Mouse (Mus musculus) left cerebral cortex, adult 11 months (tissue): ENCODE results near the gene Armc5.

Experiments used
- DNase-seq: peaks from one replicate; pipeline ENCODE4 v3.0.0; 2022; ENCODE audit warnings: low spot score

The Armc5 gene

DNA sequence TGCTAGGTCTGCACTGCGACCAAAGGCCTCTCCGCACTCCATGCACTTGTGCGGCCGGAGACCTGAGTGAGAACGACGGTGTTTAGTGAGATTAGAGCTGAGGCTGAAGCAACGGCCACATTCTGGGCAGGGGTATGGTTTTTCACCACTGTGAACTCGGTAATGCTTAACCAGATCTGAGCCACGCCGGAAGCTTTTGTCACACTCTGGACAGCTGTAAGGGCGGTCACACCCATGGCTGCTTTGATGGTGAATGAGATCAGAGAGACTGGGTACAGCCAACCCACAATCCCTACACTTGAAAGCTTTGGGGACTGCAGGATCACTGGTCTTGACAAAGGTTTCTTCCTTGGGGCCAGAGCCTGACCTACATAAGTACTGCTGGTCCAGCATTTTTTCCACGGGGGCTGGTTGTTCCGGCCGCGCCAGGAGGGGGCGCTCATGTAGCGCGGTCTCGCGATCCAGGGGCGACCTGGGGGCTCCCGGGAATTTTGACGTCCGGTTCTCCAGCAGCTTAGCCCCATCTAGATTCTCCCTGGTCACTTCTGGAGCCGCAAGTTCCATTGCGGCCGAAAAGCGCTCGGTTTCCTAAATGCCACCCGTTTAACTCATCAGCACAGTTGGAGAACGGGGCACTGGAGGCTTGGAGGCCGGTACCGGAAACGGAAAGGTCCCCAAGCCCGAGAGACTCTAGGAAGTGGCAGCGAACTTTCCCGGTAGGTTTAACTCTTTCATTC lies at the start of gene Armc5:
Gene Armc5 (plus strand): TSS at position 487 of the 737 bp plus-strand sequence.
- peak; percentile 71 for DNase-seq

DNA sequence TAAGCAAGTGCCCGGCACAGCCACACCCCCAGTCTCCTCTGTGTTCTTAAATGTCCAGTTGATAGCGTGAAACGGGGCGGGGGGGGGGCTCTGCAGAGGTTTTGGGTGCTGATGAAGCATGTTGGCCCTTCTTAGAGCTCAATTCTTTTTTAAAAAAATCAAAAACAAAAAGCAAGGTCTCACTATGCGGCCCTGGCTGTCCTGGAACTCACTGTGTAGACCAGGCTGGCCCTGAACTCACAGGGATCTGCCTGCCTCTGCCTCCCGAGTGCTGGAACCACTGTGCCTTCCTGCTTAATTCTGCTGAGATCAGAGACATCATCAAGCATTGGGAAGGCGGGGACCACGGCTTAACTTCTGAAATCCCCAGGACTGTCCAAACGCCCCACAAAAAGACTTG lies 35.5 kb upstream of the Armc5 start:
- DNase-seq, result no peak

DNA sequence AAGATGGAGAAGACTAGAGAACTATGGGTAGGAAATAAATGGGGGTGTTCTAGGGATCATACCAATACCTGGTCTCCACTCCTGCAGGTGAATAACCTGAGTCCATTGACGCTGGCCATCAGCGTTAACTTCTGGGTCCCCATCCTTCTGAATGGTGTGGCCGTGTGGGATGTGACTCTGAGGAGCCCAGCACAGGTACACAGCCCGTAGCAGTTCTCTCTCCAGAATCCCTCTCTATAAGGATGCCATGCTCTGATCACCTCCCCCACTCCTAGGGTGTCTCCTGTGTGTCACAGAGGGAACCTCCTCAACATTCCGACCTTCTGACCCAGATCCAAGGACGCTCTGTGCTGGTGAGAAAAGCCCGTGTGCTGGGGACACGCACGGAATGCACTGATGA lies 34.1 kb upstream of the Armc5 start:
- DNase-seq, result no peak

DNA sequence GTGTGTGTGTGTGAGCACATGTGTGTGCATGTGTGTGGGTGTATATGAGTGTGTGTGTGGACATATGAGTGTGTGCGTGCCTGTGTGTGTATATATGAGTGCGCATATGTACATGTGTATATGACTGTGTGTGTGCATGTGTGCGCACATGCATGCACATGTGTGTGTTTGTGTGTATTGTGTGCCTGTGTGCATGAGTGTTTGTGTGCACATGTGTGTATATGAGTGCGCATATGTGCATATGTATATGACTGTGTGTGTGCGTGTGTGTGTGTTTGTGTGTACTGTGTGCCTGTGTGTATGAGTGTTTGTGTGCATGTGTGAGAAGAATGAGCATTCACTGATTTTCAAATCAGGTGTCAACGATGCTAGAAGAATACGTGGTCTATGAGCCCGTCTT lies 33.0 kb upstream of the Armc5 start:
- no peak for DNase-seq

DNA sequence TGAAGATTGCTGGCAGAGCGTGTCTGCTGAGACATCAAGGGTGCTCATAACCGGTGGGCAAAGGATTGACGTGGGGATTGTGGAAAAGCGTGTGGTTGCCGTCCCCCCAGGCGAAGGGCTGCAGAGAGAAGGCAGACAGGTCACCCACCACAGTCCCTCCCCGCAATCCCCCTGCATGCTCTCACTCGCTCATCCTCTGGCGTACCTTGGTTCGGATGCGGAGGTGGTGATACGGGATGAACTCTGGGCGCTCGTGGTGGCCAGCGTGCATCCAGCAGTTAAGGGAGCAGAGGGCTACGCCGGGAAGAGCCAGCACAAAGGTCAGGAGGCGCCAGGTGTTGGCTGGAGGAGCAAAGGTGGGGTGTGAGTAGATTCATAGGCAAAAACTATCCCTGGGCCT lies 31.4 kb upstream of the Armc5 start:
- no peak for DNase-seq

DNA sequence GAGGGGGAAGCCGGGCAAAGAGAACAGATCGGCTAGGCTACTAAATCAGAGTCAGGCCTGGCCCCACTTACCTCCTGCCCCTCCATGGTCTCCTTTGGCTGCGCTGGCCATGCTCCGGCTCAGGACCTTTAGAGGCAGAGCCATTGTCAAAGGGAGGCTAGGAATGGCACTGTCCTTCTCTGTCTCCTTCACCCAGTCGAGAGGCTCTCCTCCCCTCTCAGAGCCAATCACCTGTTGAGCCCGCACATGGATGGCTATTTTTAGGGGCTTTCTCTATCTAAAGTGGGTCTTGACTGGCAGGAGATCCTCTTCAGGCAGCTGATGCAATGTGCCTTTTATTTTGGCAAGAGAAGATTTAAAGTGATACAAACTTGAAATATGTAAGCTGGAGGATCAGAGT lies 31.0 kb upstream of the Armc5 start, which contains the start of gene Cox6a2:
Gene Cox6a2 (minus strand): TSS at position 236 of the 400 bp plus-strand sequence.
- DNase-seq, result no peak

DNA sequence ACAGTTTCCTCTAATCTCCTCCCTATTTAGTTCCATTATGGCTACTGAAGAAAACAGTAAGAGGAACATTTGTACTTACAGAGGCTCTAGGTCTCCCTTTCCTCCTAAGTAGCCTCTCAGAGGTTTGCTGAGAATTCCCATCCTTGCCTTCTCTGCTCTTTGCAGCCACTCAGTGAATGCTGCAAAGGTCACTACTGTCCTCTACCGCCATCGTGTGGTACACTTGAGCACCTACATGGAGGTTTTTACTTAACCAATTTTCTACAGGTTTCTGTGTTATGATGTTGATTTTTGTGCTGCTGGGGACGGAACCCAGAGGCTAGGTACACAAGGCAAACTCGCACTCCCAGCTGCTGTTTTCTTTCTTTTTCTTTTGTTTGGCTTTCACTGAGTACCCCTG lies 29.0 kb upstream of the Armc5 start:
- no peak for DNase-seq

DNA sequence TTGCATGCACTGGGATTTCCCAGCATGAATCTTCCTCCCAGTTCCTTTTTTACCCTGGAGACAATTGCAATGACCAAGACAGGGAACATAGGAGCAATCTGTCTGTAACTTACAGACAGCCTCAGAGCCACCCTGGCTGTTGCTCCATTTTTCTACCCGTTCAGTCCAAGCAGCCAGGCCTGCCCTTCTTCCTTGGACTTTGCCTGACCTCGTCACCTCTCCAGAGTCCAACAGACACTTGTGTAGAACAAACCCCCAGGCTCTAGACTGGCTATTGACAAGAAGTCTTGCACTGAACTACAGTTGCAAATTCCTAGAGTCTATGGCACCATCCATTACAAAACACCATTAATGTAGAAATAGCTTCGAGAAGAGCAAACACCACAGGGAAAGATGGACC lies 27.3 kb upstream of the Armc5 start:
- DNase-seq, result no peak

DNA sequence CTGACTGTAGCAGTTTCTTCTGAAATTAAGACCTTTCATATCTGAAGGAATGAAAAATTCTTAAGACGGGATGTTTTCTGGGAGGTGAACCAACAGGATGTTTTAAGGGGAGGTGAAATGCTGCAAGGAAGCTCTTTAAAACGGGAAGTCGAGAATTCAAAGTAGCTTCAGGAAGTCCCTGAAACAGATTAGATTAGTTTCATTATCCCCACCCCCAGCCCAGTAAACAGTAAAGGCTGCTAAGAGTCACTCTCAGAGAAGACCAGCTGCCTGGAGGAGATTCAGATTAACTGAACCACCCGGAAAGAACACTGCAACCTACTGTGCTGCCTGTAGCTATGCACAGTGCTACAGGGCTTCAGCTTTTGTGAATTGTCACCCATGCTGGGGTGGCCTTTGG lies 17.2 kb upstream of the Armc5 start:
- DNase-seq, result no peak

DNA sequence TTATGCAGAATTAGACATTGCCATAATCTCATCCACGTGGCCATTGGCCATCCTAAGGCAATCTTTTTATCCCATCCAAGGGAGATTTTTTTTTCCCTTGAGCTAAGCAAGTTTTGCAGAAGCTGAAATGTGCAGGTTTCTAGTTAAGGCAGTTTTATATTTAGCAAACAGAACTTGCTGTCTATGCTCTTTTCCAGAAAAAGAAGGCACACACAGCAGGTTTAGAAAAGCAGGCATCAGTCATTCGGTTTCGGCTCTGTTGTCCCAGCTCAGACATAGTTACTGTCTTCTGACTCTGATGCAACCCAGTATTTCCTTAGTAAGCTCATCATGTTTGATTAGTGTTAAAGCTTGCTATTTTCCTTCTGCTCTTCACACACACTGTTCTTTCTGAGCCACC lies 16.2 kb upstream of the Armc5 start:
- no peak for DNase-seq

DNA sequence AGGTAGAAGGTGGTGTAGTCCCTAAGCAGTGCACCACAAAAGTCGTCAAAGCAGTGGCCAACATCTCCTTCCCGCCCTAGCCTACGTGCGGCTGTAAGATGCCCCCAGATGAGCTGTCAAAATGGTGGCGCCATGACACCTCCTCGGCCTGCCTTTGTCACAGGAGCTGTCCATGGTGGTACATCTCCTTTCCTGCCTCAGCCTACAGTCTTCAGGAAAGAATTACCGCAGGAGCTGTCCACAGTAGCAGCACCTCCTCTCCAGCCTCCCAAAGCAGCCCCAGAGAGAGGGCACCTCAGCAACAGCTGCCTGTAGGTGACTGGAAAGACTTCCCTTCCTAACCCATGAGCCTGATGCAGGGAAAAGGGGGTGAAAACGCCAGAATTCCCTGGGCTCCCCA lies 5.4 kb upstream of the Armc5 start:
- DNase-seq, result no peak

DNA sequence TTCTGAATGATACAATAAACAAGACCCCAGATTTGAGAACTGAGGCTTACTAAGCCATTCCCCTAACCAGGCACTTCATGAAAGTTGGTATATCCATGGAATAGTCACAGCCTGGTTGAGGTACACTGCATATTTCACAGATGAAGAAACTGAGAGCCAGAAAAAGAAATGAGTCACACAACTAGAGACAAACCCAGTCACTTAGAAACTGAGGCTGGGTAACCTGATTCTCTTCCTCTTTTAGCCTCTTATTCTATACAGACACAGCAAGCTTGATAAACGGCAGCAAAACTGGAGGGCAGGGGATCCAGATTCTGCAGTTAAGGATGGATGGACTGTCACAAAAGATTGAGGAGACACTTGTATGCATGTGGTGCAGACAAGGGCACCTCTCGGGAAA lies 2.3 kb upstream of the Armc5 start:
- no peak for DNase-seq

DNA sequence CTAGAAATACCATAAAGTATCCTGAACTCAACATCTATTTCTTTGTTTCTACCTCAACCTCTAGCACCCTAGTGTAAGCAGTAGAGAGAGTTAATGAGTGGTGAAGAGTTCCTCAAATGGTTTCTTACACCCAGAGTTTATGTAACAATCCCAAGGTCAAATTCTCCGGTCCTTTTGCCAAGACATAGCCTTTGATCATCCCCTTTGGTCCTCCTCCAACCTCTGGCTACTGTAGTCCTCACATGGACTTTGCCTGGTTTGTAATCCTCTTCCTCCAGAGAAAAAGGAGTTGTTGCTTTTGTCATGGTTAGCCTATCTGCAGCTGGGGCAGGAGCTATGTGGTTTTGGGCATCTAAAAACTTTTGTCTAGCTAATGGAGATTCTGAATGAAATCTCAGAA lies 1.7 kb upstream of the Armc5 start:
- DNase-seq, result no peak

DNA sequence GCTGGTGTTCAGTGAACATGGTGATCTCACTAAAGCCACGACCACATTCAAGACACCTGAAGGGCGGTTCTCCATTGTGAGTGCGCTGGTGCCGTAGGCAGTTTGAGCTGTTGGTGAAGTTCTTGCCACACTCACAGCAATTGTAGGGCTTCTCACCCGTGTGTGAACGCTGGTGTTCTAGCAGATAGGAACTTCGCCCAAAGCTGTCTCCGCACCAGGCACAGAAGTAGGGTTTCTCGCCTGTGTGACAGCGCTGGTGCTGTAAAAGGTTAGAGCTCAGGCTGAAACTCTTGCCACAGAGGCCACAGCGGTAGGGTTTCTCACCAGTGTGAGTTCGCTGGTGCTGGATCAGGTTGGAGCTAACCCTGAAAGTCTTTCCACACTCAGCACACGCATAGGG lies 716 bp upstream of the Armc5 start:
- DNase-seq, result no peak

DNA sequence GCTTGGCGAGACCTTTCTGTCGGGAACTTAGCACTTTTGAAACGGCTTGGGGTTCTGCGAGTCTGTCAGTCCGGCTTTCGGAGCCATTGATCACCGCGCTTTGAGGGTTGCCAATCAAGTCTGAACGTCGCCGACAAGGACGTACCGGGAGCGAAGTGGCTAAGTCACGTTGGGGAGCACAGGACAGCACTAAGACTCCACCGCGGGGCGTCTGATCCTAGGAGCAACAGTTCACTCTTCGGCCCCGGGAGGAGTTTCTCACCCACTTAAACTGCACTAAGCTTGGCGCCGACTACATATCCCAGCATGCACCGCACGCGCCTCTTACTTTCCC lies 418 bp downstream of the Armc5 start:
- DNase-seq, result no peak

DNA sequence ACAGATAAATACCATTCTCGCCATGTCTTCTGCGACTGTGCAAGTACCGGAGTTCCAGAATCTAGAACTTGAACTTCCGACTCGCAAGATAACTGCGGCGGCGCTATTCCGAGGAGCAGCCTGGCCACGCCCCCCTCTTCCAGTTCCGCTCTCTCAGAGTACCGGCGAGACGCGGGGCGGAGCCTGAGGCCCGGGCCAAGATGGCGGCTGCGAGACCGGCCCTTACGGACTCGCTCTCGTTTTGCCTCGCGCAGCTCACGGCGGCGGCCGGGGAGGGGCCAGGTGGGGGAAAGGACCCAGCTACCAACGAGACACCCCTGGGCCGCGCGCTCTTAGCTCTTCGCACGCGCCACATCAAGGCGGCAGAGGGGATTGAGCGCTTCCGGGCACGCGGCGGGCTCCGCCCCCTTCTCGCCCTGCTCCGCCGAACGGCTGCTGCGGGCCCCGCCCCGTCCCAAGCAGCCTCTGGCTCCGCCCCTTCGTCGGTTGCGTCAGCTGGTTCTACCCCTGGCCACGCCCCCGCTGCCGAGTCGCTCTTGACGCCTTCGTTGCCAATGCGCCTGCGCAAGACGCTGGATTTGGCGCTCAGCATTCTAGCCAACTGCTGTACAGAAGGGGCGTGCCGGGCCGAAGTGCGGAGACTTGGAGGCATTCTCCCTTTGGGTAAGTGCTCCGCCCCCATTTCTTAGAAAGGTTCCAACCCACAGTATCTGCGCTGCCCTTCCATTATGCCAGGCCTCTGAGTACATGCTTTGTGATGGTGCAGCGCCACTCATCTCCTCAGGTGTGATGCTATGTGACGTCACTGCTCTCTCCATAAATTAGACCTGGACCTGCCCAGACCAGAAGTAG lies 1.0 kb downstream of the Armc5 start, which contains the start of gene 9130023H24Rik:
Gene 9130023H24Rik (minus strand): TSS at position 105 of the 852 bp plus-strand sequence.
- DNase-seq, result peak; percentile 96

DNA sequence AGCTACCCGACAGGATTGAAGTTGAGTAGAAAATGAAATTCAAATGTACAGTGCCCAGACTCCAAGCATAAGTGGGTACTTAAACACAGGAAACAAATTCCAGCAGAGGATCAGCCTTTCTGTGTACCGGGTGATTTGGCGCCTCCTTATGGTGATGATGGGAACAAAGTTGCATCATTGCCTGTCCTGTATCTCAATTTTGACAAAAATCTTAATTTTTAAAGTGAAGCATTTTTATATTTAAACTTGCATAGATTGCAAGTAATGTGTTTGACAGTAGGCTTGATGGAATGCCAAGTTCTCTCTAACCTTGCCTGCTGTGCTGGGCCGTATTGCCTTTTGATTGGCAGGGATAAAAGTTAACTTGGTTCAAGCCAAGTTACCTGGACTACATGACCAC lies 1.8 kb downstream of the Armc5 start:
- no peak for DNase-seq

DNA sequence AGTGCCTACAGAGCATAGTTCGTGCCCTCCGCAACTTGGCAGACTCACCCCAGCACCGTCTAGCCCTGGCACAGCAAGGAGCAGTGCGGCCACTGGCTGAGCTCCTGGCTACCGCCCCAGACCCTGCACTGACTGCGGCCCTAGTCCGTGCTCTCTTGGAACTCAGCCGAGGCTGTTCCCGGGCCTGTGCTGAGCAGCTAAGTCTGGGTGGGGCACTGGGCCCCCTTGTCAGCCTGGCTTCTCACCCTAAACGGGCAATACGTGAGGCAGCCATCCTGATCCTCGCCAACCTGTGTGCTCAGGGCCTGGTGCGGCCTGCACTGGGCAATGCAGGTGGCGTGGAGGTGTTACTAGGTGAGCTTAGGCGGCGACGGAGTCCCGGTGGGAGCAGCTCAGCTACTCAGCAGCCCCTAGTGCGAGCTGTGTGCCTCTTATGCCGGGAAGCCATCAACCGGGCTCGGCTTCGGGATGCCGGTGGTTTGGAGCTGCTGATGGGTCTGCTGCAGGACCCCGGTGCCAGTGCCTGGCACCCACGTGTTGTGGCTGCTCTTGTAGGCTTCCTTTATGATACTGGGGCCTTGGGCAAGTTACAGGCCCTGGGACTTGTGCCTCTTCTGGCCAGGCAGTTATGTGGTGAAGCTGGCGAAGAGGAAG lies 3.1 kb downstream of the Armc5 start:
- no peak for DNase-seq

DNA sequence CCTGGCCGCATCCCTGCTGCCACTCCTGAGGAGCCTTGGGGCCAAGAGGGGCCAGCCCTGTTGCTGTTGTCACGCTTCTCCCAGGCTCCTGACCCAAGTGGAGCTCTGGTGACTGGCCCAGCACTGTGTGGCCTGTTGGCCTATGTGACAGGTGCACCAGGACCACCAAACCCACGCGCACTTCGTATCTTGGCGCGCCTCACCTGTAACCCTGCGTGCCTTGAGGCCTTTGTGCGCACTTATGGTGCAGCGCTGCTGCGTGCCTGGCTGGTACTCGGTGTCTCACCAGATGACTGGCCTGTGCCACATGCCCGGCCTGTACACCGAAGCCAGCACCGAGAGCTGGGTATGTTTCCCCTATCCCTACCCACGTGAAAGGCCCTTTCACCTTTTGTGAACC lies 5.2 kb downstream of the Armc5 start:
- no peak for DNase-seq

DNA sequence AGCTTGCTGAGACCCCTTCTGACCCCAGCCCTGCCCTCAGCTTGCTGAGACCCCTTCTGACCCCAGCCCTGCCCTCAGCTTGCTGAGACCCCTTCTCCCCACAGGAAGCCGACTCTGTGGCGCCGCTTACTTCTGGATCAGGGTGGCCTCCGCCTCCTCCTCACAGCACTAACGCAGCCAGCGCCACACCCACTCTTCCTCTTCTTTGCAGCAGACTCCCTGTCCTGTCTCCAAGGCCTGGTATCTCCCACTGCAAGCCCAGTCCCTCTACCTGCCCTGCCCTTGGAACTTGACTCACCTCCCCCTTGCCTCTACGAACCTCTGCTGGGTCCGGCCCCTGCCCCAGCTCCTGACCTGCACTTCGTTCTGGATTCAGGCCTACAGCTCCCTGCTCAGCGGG lies 6.8 kb downstream of the Armc5 start:
- DNase-seq, result no peak

DNA sequence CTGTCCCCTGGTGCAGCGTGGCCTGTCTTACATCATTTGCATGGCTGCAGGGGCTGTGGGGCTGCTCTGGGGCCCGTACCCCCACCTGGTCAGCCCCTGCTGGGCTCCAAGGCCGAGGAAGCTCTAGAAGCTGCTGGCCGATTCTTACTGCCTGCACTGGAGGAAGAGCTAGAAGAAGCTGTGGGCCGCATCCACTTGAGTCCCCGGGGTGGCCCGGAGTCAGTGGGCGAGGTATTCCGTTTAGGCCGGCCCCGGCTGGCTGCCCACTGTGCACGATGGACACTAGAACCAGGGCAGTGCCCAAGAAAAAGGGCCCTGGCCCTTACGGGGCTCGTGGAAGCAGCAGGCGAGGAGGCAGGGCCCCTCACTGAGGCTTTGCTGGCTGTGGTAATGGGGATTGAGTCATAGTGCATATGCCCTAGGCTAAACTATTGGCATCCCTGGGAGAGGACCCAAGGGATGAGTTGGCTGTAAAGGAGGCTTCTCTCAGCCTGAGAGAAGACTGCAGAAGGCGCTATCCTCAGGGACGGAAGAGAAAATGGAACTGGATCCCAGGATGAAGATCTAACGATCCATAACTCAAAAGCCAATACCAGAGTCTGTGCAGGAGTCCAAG lies 7.4 kb downstream of the Armc5 start:
- DNase-seq, result no peak

DNA sequence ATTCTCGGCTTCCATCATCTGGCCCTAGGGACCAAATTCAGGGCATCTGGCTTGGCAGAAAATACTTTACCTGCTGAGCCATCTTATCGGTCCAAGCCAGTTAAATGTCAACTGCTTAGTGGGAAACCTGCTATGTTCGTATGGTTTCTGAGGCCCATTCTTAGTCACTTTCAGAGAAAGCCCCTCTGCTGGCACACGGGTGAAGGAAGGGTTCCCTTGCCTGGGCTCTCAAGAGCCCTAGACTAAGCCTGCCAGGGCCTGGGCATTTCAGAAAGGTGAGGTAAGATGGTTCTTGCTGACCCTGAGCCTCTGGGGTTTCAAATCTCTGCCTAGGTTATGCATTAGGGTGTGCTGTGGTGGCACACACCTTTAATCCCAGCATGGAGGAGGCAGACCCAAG lies 8.4 kb downstream of the Armc5 start:
- no peak for DNase-seq
